Mouse (Mus musculus): ENCODE results near the gene Gapt. TPM values are rescaled to one million over a fixed set of nuclear protein-coding genes. Genes with fewer than 3 reads are reported as not detected.
"Not testable (repeated sequence)": the region's sequence is repeated elsewhere in the genome, so short reads cannot be mapped to it uniquely, and the experiment has no call there.

The Gapt gene
- polyA plus RNA-seq, 1 experiment, result not detected

DNA sequence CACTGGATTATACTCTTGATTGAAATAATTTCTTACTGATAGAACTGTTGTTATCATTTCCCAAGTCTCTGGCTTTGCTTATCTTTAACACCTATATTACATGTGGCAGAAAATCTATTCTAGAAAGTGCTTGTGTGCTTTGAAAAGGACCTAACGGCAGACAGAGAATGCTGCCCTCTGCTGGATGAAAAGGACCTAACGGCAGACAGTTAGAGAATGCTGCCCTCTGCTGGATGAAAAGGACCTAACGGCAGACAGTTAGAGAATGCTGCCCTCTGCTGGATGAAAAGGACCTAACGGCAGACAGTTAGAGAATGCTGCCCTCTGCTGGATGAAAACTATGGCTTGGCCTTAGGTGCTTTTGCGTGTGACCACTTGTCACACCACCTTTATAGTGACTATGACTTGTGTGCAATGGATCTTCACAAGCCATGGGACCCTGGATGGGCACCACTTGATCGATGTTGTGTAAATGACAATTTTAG, 11.6 kb upstream of the Gapt start:
- not testable (repeated sequence) for H3K36me3 ChIP-seq (ENCODE audit: control insufficient read depth, insufficient read depth); H3K27me3 ChIP-seq (ENCODE audit: control insufficient read depth, insufficient read depth, insufficient read length); H3K4me3 ChIP-seq (ENCODE audit: insufficient read depth, poor library complexity, severe bottlenecking); H3ac ChIP-seq (ENCODE audit: control insufficient read depth, insufficient read length, low read depth); H3K79me2 ChIP-seq (ENCODE audit: control insufficient read depth, insufficient read depth); H3K79me3 ChIP-seq (ENCODE audit: low read depth)
- TF ChIP-seq CTCF (IDR thresholded peaks at IDR 0.05; ENCODE audit: control insufficient read depth, insufficient read depth, insufficient read length), result peak; percentile 55

DNA sequence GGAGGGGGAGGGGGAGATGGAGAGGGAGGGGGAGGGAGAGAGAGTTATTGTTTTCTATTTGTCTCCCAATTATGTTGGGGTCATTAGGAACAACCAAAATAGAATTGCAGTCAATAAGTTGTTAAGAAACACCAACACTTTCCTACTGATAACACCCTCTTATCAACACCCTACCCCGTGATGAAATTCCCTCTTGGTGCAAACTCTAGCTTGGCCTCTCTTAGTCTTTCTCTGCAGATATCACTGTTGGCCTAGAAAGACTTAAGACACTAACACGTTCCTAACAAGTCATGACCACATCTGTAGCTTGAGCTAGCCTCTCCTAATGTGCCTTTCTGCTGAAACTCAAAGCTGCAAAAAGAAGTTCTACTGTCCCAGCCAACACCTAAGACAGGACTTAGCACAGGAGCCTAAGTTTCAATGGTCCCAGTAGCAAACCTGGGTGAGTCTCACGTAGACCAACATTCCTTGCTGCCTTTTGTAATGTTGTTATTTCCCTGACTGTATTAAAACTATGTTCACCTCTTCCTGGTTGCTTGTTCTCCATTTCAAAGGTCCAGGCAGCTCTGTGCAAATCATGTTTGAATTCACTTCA, 11.1 kb upstream of the Gapt start:
- no peaks in the 10 kb centered on the region for H3K27me3 ChIP-seq (ENCODE audit: control insufficient read depth, insufficient read depth, insufficient read length)
- H3K79me2 ChIP-seq (ENCODE audit: control insufficient read depth, insufficient read depth), result no peaks in the 10 kb centered on the region
- no peak overlapping the region for H3ac ChIP-seq (ENCODE audit: control insufficient read depth, insufficient read length, low read depth)
- TF ChIP-seq CTCF (IDR thresholded peaks at IDR 0.05; ENCODE audit: control insufficient read depth, insufficient read depth, insufficient read length) (no peak), CEBPB (IDR thresholded peaks at IDR 0.05; ENCODE audit: low read depth) (no peak), MAX (IDR thresholded peaks at IDR 0.05) (no peak), FOSL1 (IDR thresholded peaks at IDR 0.05; ENCODE audit: insufficient read depth, low read length, poor library complexity, severe bottlenecking) (no peak), MYOG (IDR thresholded peaks at IDR 0.05; ENCODE audit: control insufficient read depth, extremely low read depth, insufficient read length) (no peak), USF1 (IDR thresholded peaks at IDR 0.05; ENCODE audit: low read depth) (no peak), MYOD1 (IDR thresholded peaks at IDR 0.05; ENCODE audit: control insufficient read depth, insufficient read length, low read depth) (no peak)
- H3K79me3 ChIP-seq (ENCODE audit: low read depth), result no peaks in the 10 kb centered on the region
- no peaks in the 10 kb centered on the region for H3K36me3 ChIP-seq (ENCODE audit: control insufficient read depth, insufficient read depth)
- H3K4me3 ChIP-seq (ENCODE audit: insufficient read depth, poor library complexity, severe bottlenecking), result no peak overlapping the region

GRCm38 (mm10) chr13:110366477-110366876, 9.5 kb upstream of the Gapt start:
- Histone ChIP-seq H3K4me3 (ENCODE audit: insufficient read depth, poor library complexity, severe bottlenecking) (no peak overlapping the region), H3ac (ENCODE audit: control insufficient read depth, insufficient read length, low read depth) (no peak overlapping the region), H3K36me3 (ENCODE audit: control insufficient read depth, insufficient read depth) (no peaks in the 10 kb centered on the region), H3K79me2 (ENCODE audit: control insufficient read depth, insufficient read depth) (no peaks in the 10 kb centered on the region), H3K79me3 (ENCODE audit: low read depth) (no peaks in the 10 kb centered on the region), H3K27me3 (ENCODE audit: control insufficient read depth, insufficient read depth, insufficient read length) (no peaks in the 10 kb centered on the region)
- TF ChIP-seq MYOG (IDR thresholded peaks at IDR 0.05; ENCODE audit: control insufficient read depth, extremely low read depth, insufficient read length) (no peak), MYOD1 (IDR thresholded peaks at IDR 0.05; ENCODE audit: control insufficient read depth, insufficient read length, low read depth) (no peak), CTCF (IDR thresholded peaks at IDR 0.05; ENCODE audit: control insufficient read depth, insufficient read depth, insufficient read length) (no peak)

GRCm38 (mm10) chr13:110363722-110364121, 6.7 kb upstream of the Gapt start:
- H3K36me3 ChIP-seq (ENCODE audit: control insufficient read depth, insufficient read depth), result no peaks in the 10 kb centered on the region
- TF ChIP-seq MYOD1 (IDR thresholded peaks at IDR 0.05; ENCODE audit: control insufficient read depth, insufficient read length, low read depth) (no peak), USF1 (IDR thresholded peaks at IDR 0.05; ENCODE audit: low read depth) (no peak), MYOG (IDR thresholded peaks at IDR 0.05; ENCODE audit: control insufficient read depth, extremely low read depth, insufficient read length) (no peak), CEBPB (IDR thresholded peaks at IDR 0.05; ENCODE audit: low read depth) (no peak), CTCF (IDR thresholded peaks at IDR 0.05; ENCODE audit: control insufficient read depth, insufficient read depth, insufficient read length) (no peak), MAX (IDR thresholded peaks at IDR 0.05) (no peak), FOSL1 (IDR thresholded peaks at IDR 0.05; ENCODE audit: insufficient read depth, low read length, poor library complexity, severe bottlenecking) (no peak)
- no peaks in the 10 kb centered on the region for H3K79me3 ChIP-seq (ENCODE audit: low read depth)
- no peak overlapping the region for H3K4me3 ChIP-seq (ENCODE audit: insufficient read depth, poor library complexity, severe bottlenecking)
- no peaks in the 10 kb centered on the region for H3K79me2 ChIP-seq (ENCODE audit: control insufficient read depth, insufficient read depth)
- no peaks in the 10 kb centered on the region for H3K27me3 ChIP-seq (ENCODE audit: control insufficient read depth, insufficient read depth, insufficient read length)
- H3ac ChIP-seq (ENCODE audit: control insufficient read depth, insufficient read length, low read depth), result no peak overlapping the region

GRCm38 (mm10) chr13:110351051-110351450, 5.9 kb downstream of the Gapt start:
- H3K36me3 ChIP-seq (ENCODE audit: control insufficient read depth, insufficient read depth), result no peaks in the 10 kb centered on the region
- no peaks in the 10 kb centered on the region for H3K79me3 ChIP-seq (ENCODE audit: low read depth)
- no peaks in the 10 kb centered on the region for H3K27me3 ChIP-seq (ENCODE audit: control insufficient read depth, insufficient read depth, insufficient read length)
- H3ac ChIP-seq (ENCODE audit: control insufficient read depth, insufficient read length, low read depth), result no peak overlapping the region
- no peak overlapping the region for H3K4me3 ChIP-seq (ENCODE audit: insufficient read depth, poor library complexity, severe bottlenecking)
- H3K79me2 ChIP-seq (ENCODE audit: control insufficient read depth, insufficient read depth), result no peaks in the 10 kb centered on the region
- no peak for TF ChIP-seq CEBPB (IDR thresholded peaks at IDR 0.05; ENCODE audit: low read depth)
- TF ChIP-seq USF1 (IDR thresholded peaks at IDR 0.05; ENCODE audit: low read depth), result no peak
- TF ChIP-seq MYOD1 (IDR thresholded peaks at IDR 0.05; ENCODE audit: control insufficient read depth, insufficient read length, low read depth), result no peak
- TF ChIP-seq CTCF (IDR thresholded peaks at IDR 0.05; ENCODE audit: control insufficient read depth, insufficient read depth, insufficient read length), result no peak
- no peak for TF ChIP-seq MAX (IDR thresholded peaks at IDR 0.05)
- TF ChIP-seq MYOG (IDR thresholded peaks at IDR 0.05; ENCODE audit: control insufficient read depth, extremely low read depth, insufficient read length), result no peak
- no peak for TF ChIP-seq FOSL1 (IDR thresholded peaks at IDR 0.05; ENCODE audit: insufficient read depth, low read length, poor library complexity, severe bottlenecking)

DNA sequence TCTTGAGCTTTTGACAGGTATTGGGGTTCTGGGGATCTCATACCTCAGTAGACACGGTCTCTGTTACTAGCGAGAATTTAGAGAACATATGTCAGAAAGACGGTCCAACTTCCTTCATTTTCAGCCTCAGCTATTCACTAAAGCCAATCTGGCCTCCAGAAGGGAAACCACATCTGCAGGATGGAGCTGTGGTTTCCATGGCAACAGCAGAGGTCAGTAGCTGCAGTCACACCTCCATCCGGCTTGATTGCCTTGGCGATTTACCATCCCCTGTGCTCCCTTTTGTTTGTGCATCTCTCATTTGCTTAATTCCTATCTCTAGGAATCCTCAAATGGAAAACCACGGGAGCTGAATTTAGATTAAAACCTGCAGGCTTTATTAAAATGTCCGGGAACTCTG, 10.3 kb downstream of the Gapt start:
- Histone ChIP-seq H3K79me2 (ENCODE audit: control insufficient read depth, insufficient read depth) (no peaks in the 10 kb centered on the region), H3K36me3 (ENCODE audit: control insufficient read depth, insufficient read depth) (no peaks in the 10 kb centered on the region), H3K27me3 (ENCODE audit: control insufficient read depth, insufficient read depth, insufficient read length) (no peaks in the 10 kb centered on the region), H3K79me3 (ENCODE audit: low read depth) (no peaks in the 10 kb centered on the region), H3K4me3 (ENCODE audit: insufficient read depth, poor library complexity, severe bottlenecking) (no peak overlapping the region), H3ac (ENCODE audit: control insufficient read depth, insufficient read length, low read depth) (no peak overlapping the region)
- TF ChIP-seq MYOD1 (IDR thresholded peaks at IDR 0.05; ENCODE audit: control insufficient read depth, insufficient read length, low read depth) (no peak), FOSL1 (IDR thresholded peaks at IDR 0.05; ENCODE audit: insufficient read depth, low read length, poor library complexity, severe bottlenecking) (no peak), CEBPB (IDR thresholded peaks at IDR 0.05; ENCODE audit: low read depth) (no peak), USF1 (IDR thresholded peaks at IDR 0.05; ENCODE audit: low read depth) (no peak), MAX (IDR thresholded peaks at IDR 0.05) (no peak), MYOG (IDR thresholded peaks at IDR 0.05; ENCODE audit: control insufficient read depth, extremely low read depth, insufficient read length) (no peak), CTCF (IDR thresholded peaks at IDR 0.05; ENCODE audit: control insufficient read depth, insufficient read depth, insufficient read length) (no peak)
